Mouse (Mus musculus) c-Kit-negative CD71-positive TER-119-positive erythroid progenitor cells, embryonic 14.5 days (primary cell): ENCODE data around the gene Tmem141.

ENCODE experiments used
- DNase-seq: peaks from one replicate; pipeline ENCODE4 v3.0.0-alpha.2; 2013; ENCODE audit warnings: low read depth, low spot score

The Tmem141 gene

GRCm38 (mm10) chr2:25607761-25608622 is 13.8 kb downstream of the Tmem141 start, which contains the start of gene Rabl6:
Gene Rabl6 (minus strand): TSS chr2:25608521.
- peak; percentile 77 for DNase-seq

GRCm38 (mm10) chr2:25602526-25602925 is 19.3 kb downstream of the Tmem141 start:
- no peak for DNase-seq

DNA sequence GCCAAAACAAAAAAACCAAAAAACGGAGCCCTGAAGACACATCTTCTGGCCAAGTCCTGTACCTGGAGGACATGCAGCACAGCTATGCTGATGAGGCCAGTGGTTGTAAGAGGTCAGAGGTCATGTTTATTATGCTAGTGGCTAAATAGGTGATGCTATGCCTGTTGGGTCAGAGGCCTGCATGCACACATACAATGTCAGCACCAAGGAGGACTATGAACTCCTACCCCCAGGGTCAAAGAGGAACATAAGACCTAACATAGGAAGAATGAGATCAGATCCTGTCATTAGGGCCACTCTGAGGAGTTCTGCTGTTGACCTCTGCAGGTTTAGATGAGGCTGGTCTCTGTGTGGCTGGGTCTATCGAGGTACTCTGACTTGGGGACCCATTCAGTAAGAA is 21.8 kb downstream of the Tmem141 start:
- no peak for DNase-seq

DNA sequence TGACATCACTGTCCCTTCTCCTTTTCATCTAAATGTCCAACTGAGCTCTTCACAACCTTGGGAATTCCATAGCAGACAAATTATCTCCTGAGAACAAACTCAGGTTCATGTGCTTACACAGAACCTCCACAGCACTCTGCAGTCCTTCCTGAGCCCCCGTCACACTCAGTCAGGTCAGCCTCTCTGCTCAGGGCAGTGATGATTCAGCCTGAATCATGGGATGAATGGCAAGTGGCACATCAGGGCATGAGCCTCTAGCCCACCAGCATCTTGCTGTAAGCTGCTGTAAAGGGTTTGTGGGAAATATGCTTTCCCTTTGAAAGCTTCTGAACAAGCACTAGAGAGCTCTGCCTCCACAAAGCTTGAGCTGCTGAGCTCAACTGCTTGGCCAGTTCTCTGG is 23.1 kb downstream of the Tmem141 start:
- DNase-seq: no peak

- no peak for DNase-seq
Observed at GRCm38 (mm10) chr2:25596765-25597510, 24.9 kb downstream of the Tmem141 start.

DNA sequence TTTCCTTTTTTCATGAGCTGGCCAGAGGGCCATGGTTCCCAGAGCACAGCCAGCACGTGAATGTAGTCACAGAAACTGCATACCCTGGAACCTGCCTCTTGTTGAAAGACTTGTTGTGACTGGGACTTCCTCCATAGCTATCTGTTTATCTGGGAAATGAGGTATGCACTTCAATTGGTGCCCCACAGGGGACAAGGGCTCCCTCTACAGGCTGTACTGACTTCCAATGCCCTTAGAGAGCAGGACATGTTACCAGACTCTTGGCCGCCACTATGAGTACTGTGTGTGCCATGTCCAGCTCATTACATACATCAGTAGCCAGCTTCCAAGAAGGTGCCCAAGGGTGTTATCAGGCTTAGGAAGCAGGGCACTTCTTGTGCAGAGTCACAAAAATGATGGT is 29.9 kb downstream of the Tmem141 start:
- DNase-seq: no peak

DNA sequence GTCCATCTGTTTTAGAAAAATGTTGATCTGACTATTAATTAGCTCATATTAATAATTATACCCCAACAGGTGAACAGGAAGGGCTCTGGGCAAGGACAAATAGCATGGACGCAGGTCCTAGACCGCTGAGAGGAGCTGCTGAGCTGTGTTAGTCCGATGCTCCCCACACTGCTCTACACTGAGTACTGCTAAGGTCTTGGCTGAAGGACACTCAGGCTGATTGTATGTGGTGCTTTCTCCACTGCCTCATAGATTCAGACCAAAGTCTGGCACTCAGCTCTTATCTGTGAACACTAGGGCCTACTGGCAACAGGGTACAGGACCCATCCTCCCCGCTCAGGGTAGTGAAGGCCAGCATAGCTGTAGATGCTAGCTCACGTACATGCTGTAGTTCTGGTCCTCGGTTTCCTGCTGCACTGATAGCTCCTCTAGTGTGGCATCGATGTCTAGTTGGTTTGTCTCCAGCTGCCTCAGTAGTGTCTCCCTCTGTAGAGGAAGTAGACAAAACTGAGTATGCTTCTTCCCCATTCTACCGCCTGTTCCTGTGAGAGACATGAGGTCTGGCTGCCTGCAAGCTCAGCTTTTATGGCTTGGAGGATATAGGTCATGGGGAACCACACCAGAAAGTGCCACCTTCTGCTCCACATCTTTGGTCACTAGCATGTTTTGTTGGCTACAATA is 33.4 kb downstream of the Tmem141 start:
- DNase-seq: no peak

GRCm38 (mm10) chr2:25587290-25587689 is 34.5 kb downstream of the Tmem141 start:
- no peak for DNase-seq

DNA sequence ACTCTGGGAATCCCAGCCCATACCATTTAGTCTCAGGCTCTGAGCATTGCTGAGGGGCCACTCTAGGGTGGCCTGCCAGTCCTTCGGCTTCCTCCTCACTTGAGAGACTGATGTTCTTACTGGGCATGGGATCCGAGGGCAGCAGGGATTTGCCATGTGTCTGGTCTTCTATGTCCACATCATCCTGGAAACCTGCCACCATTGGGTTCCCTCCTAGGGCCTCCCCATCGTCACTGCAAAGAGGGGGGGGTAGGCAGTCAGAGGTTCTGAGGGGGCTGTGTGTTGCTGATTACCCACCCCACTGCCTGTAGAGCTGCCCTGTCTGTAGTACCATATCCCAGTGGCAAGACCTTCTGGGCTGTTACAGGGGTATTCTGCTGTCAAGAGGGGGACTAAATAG is 36.2 kb downstream of the Tmem141 start:
- DNase-seq: no peak

DNA sequence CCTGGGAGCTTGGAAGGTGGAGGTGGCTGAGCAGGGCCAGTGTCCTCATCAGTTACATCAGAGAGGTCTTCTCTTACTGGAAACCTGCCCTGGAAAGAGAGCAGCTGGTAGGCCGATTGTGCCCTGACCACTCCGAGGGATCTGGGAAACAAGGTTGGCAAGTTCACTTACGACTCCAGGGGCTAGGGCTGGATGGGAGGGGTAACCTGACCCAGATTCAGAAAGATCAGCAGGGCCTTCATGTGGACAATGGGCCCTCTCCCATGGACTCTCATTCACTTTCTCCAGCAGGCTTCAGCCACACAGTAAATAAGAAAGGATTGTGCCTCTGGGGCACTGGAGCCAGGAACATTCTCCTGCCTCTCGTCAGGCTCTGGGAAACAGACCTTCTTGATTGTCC is 36.9 kb downstream of the Tmem141 start:
- DNase-seq: no peak

DNA sequence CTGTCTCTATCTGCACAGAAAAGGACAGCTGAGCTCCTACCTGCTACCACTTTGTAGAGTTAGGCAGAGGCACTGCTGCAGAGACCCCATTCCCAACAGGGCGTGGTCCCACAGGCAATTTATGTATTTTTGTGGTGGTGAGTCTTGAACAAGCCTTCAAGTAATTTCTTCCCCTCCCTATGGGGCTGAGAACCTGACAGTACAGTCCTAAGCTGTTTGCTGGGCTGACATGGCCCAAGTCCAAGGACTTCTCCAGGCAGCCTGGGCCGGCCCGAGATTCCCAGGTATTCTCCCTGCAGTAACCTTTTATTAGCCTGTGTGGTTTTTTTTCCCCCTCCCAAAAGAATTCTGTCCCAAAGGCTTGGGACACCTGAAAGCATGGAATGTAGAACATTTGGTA is 37.7 kb downstream of the Tmem141 start:
- DNase-seq: no peak

GRCm38 (mm10) chr2:25583571-25583970 is 38.2 kb downstream of the Tmem141 start:
- no peak for DNase-seq

DNA sequence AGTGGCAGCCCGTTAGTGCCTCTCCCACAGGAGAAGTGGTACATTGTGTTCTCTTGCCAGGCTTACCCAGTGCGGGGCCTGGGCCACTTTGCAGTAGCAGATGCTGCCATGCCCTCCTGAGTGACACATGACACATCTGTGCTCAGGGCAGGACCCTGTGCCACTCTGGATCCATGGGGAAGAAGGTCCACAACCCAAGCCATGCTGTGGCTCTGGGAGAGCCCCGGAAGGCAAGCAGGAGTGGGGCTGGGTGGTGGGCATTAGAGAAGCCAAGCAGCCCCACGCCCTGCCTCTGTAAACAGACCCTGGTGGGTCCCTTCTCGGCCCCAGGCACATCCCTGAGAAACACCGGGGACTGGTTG is 38.7 kb downstream of the Tmem141 start:
- no peak for DNase-seq

DNA sequence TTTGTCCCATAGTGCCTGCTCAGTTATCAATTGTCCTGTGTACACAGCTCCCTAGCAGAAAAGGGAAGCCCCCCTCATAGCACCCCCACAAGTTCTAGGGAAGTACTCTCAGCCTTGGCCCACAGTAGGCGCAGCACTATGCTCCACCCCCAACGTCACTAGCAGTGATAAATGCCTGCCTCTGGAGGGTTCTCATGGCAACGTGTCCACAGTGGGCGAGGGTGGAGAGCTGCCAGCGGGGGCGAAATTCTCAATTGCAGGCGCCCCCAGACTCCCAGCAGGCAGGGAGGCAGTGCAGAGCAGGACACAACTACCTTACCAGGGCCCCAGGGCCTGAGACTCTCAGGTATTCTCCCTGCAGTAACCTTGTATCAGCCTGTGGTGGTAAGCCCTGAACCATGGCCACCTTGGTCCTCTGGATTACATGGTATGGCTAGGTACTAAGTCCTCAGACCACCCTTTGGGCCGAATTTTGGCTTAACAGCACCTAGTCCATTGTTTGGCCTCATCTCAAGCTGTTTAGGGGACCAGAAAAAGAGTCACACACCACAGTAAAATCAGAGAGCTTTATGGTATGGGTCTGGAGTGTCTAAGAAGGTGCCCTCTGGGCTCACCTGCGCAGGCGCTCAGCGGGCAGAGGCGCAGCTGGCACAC is 39.2 kb downstream of the Tmem141 start:
- DNase-seq: no peak

GRCm38 (mm10) chr2:25581901-25582301 is 39.9 kb downstream of the Tmem141 start:
- no peak for DNase-seq

DNA sequence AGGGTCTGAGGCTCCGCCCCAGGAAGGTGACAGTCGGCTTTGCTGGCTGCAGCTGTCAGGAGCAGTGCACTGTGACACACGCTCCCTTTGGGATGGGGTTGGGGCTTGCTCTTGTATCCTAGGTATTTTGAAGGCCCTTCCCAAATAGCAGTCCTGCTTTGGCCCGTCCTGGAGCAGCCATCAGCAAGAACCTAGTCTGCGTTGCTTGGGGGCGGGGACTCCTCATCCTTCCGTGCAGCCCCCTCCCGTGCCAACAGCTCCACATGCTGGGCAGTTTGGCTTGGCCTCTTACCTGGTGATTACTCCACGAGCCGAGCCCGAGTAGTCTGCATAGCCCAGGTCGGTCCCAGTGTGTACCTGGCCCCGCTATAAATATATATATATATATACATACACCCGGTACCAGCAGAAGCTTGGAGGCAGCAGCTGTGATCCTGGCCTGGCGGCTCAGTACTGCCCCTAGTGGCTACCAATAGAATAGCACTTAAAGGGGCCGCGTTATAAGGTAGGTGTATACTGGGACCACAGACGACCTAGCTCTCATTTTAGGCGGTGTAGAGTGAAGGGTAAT is 40.4 kb downstream of the Tmem141 start, which contains the start of gene Ajm1:
Gene Ajm1, minus strand, starts transcription at position 464 of the 571 bp plus-strand sequence.
- DNase-seq: peak; percentile 53

DNA sequence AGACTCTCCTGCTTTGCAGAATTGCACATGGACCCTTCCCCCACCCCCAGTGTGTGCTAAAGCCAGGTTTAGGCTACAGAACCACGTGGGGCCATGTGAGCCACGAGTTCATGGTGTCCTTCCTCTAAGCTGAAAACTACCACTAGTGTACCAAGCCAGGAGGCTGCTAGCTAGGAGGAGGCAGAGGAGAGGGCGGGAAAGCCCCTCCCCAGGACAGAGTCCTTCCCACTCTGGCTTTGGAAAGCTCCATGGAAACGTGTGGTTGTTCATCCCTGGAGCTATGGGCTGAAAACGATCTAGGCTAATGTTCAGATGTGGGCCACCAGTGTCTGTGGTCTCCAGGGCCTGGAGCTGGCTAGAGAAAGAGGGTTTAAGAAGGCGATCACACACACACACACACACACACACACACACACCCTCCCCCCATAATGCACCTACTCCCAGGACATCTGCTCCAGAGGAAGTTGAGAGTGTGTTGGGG is 41.1 kb downstream of the Tmem141 start:
- no peak for DNase-seq

DNA sequence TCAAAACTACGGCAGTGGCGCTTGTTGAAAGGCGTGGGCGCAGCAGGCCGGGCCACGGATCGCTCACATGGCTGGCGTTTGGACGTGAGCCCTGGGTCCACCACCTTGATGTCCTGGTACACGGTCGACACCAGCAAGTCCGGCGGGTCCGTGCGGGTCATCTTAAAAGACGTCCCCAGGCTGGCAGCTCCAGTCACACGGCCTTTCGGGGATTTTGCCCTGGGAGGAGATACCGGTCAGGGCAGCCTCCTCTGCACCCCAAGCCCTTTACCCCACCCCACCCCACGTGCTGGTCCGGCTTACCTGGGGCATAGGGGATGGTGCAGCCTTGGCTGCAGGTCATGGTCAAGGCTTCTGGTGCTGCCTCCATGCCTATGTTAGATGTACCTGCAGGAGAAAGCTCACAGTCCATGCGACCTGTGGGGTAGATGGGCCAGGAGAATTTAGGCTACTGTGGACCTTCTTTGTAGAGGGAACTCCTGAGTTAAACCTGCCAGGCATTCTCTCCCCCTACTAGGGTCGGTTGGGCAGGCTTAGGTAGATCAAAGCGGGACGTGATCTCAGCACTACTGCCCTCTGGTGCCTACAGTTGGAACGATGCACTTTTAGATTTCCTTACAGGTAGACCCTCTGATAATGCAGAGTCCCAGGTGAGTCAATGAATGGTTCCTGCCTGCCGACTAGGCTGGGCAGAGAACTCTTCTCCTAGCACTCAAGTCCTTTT is 41.9 kb downstream of the Tmem141 start:
- no peak for DNase-seq

DNA sequence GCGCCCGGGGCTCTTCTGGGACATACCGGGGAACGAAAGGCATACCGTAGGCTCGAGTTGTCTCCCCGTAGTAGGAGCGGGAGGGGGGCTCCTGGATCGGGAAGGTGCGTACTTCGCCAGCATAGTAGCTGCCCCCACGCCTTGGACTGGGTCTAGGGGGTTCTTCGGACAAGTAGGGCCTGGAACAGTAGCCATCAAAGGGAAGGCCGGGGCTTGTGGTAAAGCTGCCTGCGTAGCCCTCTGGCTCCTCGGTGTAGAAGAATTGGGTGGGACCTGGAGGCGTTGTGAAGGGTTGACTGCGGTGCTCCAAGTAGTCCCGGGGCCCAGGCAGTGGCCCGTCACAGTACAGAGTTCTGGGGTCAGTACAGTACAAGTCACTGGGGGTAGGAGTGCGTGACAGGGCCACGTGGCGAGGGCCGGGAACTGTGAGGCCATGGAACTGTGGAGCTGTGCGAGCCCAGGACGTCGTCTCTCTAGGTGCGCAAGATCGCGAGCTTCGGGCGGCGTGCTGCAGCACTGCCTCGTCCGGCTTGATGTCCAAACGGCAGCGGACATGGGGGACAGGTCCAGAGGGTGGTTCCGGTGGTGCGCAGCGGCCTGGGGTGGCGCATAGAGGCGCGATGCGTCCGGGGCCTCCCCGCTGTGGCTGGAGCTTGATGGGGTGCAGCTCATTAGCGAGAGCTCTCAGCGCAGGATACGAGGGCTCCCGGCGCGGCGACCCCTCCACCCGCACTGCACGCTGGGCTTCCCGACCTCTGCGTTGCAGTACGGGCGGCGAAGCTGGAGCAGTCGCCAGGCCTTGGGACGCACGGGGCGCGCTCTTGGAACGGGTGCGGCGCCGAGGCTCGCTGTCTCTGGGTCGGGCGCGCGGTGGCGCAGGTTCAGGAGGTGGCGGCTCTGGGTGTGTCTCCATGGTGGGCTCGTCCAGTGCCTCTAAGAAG is 42.7 kb downstream of the Tmem141 start:
- no peak for DNase-seq
